Mouse (Mus musculus) heart, embryonic 12.5 days (tissue): ENCODE measurements around the gene Gm8879. TPM values are rescaled to one million over a fixed set of nuclear protein-coding genes. Genes with fewer than 3 reads are reported as not detected.
"Not testable (repeated sequence)": the region's sequence is repeated elsewhere in the genome, so short reads cannot be mapped to it uniquely, and the experiment has no call there.

Experiments used
- ATAC-seq: fragments of 200-750 bp; cut with Nextera tagmentation; 2 replicates; pipeline ENCODE4 v1.8.0; 2017; ENCODE audit warnings: moderate TSS enrichment, moderate library complexity; ENCODE audit not compliant: insufficient number of reproducible peaks, low FRiP score
- H3K27ac ChIP-seq: fragments of 300-500 bp; sonication (generic); 2 replicates; pipeline ENCODE4 v1.5.1; 2016; ENCODE audit warnings: mild to moderate bottlenecking, moderate library complexity; ENCODE audit not compliant: poor library complexity, severe bottlenecking
- H3K27me3 ChIP-seq: fragments of 300-500 bp; sonication (generic); replicated peaks from 2 replicates; pipeline ENCODE4 v1.6.1; 2016; ENCODE audit warnings: mild to moderate bottlenecking, moderate library complexity
- H3K36me3 ChIP-seq: fragments of 300-500 bp; sonication (generic); 2 replicates; pipeline ENCODE4 v1.6.1; 2016; ENCODE audit warnings: mild to moderate bottlenecking, moderate library complexity
- H3K4me1 ChIP-seq: fragments of 300-500 bp; sonication (generic); replicated peaks from 2 replicates; pipeline ENCODE4 v1.6.1; 2016; ENCODE audit warnings: mild to moderate bottlenecking
- H3K4me2 ChIP-seq: fragments of 300-500 bp; sonication (generic); 2 replicates; pipeline ENCODE4 v1.6.1; 2016; ENCODE audit warnings: mild to moderate bottlenecking, moderate library complexity
- H3K4me3 ChIP-seq: fragments of 300-500 bp; sonication (generic); 2 replicates; pipeline ENCODE4 v1.5.1; 2016; ENCODE audit warnings: mild to moderate bottlenecking
- H3K9ac ChIP-seq: fragments of 300-500 bp; sonication (generic); 2 replicates; pipeline ENCODE4 v1.6.1; 2016; ENCODE audit warnings: mild to moderate bottlenecking, moderate library complexity
- H3K9me3 ChIP-seq: fragments of 300-500 bp; sonication (generic); replicated peaks from 2 replicates; pipeline ENCODE4 v1.6.1; 2016; ENCODE audit warnings: mild to moderate bottlenecking, moderate library complexity
- WGBS: fragments of 180-500 bp; shearing (Covaris S2); methylation state at CpG from one replicate; pipeline ENCODE4 v1.1.7; 2016; 5-methylcytosine and 5-hydroxymethylcytosine counted together
- polyA plus RNA-seq: library from polyadenylated mRNA; unstranded; fragments of >200 nt; fragmentation: Nextera tagmentation; extraction: Ambion mirVana; gene quantifications from 2 replicates; pipeline ENCODE4 v1.2.1, GENCODE M21; 2016

Gene Gm8879
- not detected in 2 replicates for polyA plus RNA-seq

GRCm38 (mm10) chr5:11127334-11127733 lies at the start of gene Gm8879:
Gene Gm8879 (plus strand): TSS chr5:11127634.
- H3K36me3 ChIP-seq, H3K4me2 ChIP-seq, H3K27me3 ChIP-seq, H3K27ac ChIP-seq, ATAC-seq, H3K9ac ChIP-seq, H3K9me3 ChIP-seq, H3K4me3 ChIP-seq, H3K4me1 ChIP-seq: not testable (repeated sequence)
- WGBS: no CpG with 5 or more reads among the region's 3 CpGs

- ATAC-seq, H3K27ac ChIP-seq: not testable (repeated sequence)
- WGBS: 86% methylated on average over 12 of the region's 12 CpGs
These were observed 10.6 kb downstream of the Gm8879 start for GRCm38 (mm10) chr5:11138031-11138430.

More at GRCm38 (mm10) chr5:11138031-11138430, 10.6 kb downstream of the Gm8879 start:
- not testable (repeated sequence) for H3K36me3 ChIP-seq, H3K9me3 ChIP-seq, H3K4me2 ChIP-seq, H3K4me1 ChIP-seq, H3K27me3 ChIP-seq, H3K4me3 ChIP-seq, H3K9ac ChIP-seq

Other genes starting within 250 kb of the Gm8879 start
- gene Gm8871, start 179.8 kb upstream of the Gm8879 start, polyA plus RNA-seq: not detected in 2 replicates
- not detected in 2 replicates for gene Gm8857, start 179.8 kb upstream of the Gm8879 start, polyA plus RNA-seq
- gene Gm5861, start 55.4 kb downstream of the Gm8879 start, polyA plus RNA-seq: not detected in 2 replicates
- gene Gm8890, start 128.4 kb downstream of the Gm8879 start, polyA plus RNA-seq: not detected in 2 replicates
- gene Speer1, start 213.9 kb downstream of the Gm8879 start, polyA plus RNA-seq: not detected in 2 replicates